Mouse (Mus musculus) thymus, adult 2 months (tissue): ENCODE measurements around the gene Iqsec3. TPM values are rescaled to one million over a fixed set of nuclear protein-coding genes. Genes with fewer than 3 reads are reported as not detected.

Experiments used
- DNase-seq: peaks from one replicate; pipeline ENCODE4 v3.0.0; 2021
- H3K27ac ChIP-seq: fragments of 200-500 bp; 2 replicates; pipeline ENCODE4 v1.5.1; 2012; ENCODE audit warnings: low read length, control low read depth; ENCODE audit not compliant: control insufficient read depth, insufficient read depth
- H3K27me3 ChIP-seq: fragments of 200-500 bp; 2 replicates; pipeline ENCODE4 v1.6.1; 2012; ENCODE audit warnings: mild to moderate bottlenecking, low read length, moderate library complexity, mixed read lengths; ENCODE audit not compliant: control insufficient read depth, insufficient read depth
- H3K36me3 ChIP-seq: fragments of 200-500 bp; 2 replicates; pipeline ENCODE4 v1.6.1; 2012; ENCODE audit warnings: mild to moderate bottlenecking, low read length, moderate library complexity; ENCODE audit not compliant: control insufficient read depth, insufficient read depth
- H3K4me1 ChIP-seq: fragments of 200-500 bp; replicated peaks from 2 replicates; pipeline ENCODE4 v1.6.1; 2012; ENCODE audit warnings: low read length; ENCODE audit not compliant: control insufficient read depth, insufficient read depth
- H3K4me3 ChIP-seq: fragments of 200-500 bp; 2 replicates; pipeline ENCODE4 v1.5.1; 2012; ENCODE audit warnings: mild to moderate bottlenecking, low read length, control low read depth, moderate library complexity; ENCODE audit not compliant: control insufficient read depth, insufficient read depth
- CTCF ChIP-seq: fragments of 200-500 bp; IDR thresholded peaks from 2 replicates; pipeline ENCODE4 v1.5.1; 2012; ENCODE audit warnings: mild to moderate bottlenecking, control low read depth, low read length, moderate library complexity, borderline replicate concordance; ENCODE audit not compliant: control insufficient read depth, poor library complexity, insufficient read depth; ENCODE audit errors: extremely low read depth
- POLR2A ChIP-seq: fragments of 200-500 bp; IDR thresholded peaks from 2 replicates; pipeline ENCODE4 v1.6.1; 2012; ENCODE audit warnings: mild to moderate bottlenecking, low read length, control low read depth, moderate library complexity; ENCODE audit not compliant: control insufficient read depth, poor library complexity, insufficient read depth; ENCODE audit errors: extremely low read depth
- WGBS: fragments of 180-500 bp; shearing (Covaris S2); methylation state at CpG from one replicate; pipeline ENCODE4 v1.1.7; 2018; 5-methylcytosine and 5-hydroxymethylcytosine counted together
- polyA plus RNA-seq: library from polyadenylated mRNA; depleted of rRNA; stranded (reverse); fragments of >200 nt; gene quantifications from 2 replicates; pipeline ENCODE4 v1.2.3, GENCODE M21; 2012

Iqsec3 gene
- polyA plus RNA-seq, 1 experiment = 0.19 TPM

DNA sequence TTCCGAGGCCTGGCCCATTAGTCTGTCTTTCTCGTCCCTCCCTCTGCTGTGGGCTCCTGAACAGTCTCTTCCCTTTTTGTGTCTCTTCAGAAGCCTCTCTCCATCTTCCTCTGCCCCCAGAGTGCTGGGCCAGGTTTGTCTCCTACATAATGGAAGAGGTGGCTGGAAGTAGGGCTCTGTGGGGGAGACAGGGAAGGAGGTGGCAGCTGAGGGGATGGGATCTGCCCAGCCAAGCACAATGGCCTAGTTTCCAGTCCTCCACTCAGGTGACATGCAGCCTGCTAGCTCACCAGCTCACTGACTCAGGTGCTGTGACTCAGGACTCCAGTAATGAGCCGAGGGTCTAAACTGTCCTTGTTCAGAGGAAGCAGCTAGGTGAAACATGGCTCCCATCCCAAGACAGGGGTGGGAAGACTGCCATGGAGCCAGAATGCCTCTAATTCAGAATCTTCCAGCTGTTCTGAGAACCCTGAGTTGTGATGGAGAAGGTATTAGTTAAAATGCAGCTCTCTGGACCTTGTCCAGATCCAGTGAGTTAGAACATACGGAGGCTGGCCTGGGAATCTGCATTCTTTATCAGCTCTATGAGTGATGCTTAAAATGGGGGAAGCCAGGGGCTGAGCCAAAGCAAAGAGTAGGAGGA is 80.7 kb downstream of the Iqsec3 start:
- H3K4me3 ChIP-seq = no peak overlapping the region
- no peaks in the 10 kb centered on the region for H3K27me3 ChIP-seq
- no peak for TF ChIP-seq CTCF
- TF ChIP-seq POLR2A = no peak
- H3K4me1 ChIP-seq = no peaks in the 10 kb centered on the region
- no peak for DNase-seq
- H3K36me3 ChIP-seq = no peaks in the 10 kb centered on the region
- 91% methylated on average over 4 of the region's 4 CpGs for WGBS
- H3K27ac ChIP-seq = no peak overlapping the region

DNA sequence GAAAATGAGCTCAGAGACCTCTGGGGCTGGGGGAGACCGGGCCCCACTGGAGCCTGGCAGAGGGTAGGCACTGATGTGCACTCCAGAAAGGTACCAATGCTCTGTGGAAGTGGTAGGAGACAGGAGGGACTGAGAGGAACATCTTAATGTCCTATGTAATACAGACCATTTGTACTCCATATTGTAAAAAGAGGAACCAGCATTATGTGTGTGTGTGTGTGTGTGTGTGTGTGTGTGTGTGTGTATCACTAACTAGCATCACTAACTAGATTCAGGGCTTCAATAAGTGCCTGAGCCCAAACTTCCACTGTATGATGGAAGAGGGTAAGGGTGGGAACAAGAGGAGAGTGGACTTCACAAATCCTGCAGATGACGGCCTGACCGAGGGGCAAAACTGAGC is 88.1 kb downstream of the Iqsec3 start:
- Histone ChIP-seq H3K36me3 (no peaks in the 10 kb centered on the region), H3K4me1 (no peaks in the 10 kb centered on the region), H3K27ac (no peak overlapping the region), H3K4me3 (no peak overlapping the region), H3K27me3 (no peaks in the 10 kb centered on the region)
- DNase-seq = no peak
- TF ChIP-seq CTCF (no peak), POLR2A (no peak)
- WGBS = 85% methylated on average over 3 of the region's 3 CpGs

DNA sequence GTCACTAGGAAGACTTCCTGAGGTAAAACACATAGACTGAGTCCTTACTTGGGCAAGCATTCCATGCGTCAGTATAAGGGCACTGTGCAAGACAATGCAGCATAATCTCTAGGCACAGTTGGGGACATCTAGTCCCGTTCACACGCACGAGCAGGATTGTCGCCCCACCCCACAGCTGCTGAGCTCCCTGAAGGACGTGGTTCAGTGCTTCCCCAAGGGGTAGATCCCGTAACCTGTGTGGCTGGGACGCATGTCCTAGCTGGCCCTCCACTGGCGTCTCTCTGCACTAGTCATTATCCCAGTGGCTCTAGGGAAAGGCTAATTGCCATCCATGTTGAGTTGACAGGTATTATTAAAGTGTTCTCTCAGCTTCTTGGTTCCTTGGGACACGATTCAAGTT is 91.4 kb downstream of the Iqsec3 start:
- no peak overlapping the region for H3K27ac ChIP-seq
- no peak overlapping the region for H3K4me3 ChIP-seq
- TF ChIP-seq CTCF (no peak), POLR2A (no peak)
- H3K27me3 ChIP-seq = no peaks in the 10 kb centered on the region
- H3K36me3 ChIP-seq = no peaks in the 10 kb centered on the region
- H3K4me1 ChIP-seq = no peaks in the 10 kb centered on the region
- no peak for DNase-seq
- WGBS = 78% methylated on average over 10 of the region's 10 CpGs

DNA sequence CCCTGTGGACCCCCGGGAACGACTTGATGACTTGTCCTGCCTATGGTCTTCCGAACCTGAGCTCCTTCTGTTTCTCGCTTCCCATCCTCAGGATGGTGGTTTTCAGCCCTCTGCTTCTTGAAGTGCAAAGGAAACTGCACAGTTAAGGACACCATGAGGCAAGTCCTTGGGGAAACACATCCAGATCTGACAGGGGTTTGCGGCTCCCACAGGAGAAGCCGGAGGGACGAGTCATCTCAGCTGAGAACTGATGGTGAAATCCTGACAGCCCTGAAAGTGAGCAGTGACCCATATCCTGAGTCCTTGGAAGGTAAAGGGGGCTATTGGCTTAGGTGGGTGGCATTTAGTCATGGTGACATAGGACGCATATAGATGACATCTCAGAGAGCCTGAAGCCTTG is 92.9 kb downstream of the Iqsec3 start:
- Histone ChIP-seq H3K36me3 (no peaks in the 10 kb centered on the region), H3K27me3 (no peaks in the 10 kb centered on the region), H3K4me3 (no peak overlapping the region), H3K4me1 (no peaks in the 10 kb centered on the region), H3K27ac (no peak overlapping the region)
- 90% methylated on average over 8 of the region's 8 CpGs for WGBS
- no peak for TF ChIP-seq POLR2A
- no peak for TF ChIP-seq CTCF
- no peak for DNase-seq

DNA sequence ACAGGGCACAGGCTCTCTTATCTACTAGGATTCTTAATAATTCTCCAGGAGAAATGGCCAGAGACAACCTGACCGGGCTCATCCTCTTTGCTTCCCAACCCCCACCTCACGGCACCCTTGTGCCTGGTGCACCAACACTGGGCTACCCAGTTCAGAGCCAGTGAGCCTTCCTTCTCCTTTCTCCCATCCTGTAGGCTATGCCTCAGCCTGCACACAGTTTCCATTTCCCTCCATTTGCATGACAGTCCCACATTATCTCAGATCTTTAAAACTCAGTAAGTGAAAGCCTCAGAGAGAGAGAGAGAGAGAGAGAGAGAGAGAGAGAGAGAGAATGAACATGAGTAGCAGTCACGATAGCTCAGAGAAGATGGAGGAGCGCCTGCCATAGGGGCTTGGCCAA is 95.2 kb downstream of the Iqsec3 start:
- DNase-seq = no peak
- Histone ChIP-seq H3K27ac (no peak overlapping the region), H3K36me3 (no peaks in the 10 kb centered on the region), H3K27me3 (no peaks in the 10 kb centered on the region), H3K4me3 (no peak overlapping the region), H3K4me1 (no peaks in the 10 kb centered on the region)
- no peak for TF ChIP-seq CTCF
- no peak for TF ChIP-seq POLR2A
- WGBS = 73% methylated on average over 4 of the region's 4 CpGs

DNA sequence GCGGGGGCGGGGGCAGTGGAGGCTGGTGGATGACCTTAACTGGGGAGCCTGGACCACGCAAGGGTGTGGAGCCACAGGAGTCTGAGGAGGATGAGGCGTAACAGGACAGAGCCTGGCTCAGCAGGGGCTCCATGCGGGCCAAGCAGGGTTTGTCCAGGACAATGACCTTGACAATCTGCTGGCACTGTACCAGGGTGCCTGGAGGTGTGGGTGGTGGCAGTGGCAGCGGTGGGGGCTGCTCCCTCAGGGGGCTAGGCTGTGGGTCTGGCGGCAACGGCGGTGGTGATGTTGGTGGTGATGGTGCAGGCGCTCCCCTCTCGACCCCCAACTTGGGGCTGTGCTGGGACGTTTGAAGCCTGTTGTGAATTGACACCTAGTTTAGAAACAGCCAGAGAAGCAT is 97.3 kb downstream of the Iqsec3 start:
- no peaks in the 10 kb centered on the region for H3K4me1 ChIP-seq
- DNase-seq = no peak
- TF ChIP-seq CTCF = no peak
- TF ChIP-seq POLR2A = no peak
- no peak overlapping the region for H3K27ac ChIP-seq
- no peak overlapping the region for H3K4me3 ChIP-seq
- 85% methylated on average over 12 of the region's 12 CpGs for whole genome bisulfite sequencing
- H3K27me3 ChIP-seq = no peaks in the 10 kb centered on the region
- no peaks in the 10 kb centered on the region for H3K36me3 ChIP-seq
